Mouse (Mus musculus): Measurements from ENCODE around the gene Tmem208. TPM values are rescaled to one million over a fixed set of nuclear protein-coding genes. Genes with fewer than 3 reads are reported as not detected.

Gene Tmem208
- polyA plus RNA-seq, 1 experiment from 2014 or later = 105 TPM

DNA sequence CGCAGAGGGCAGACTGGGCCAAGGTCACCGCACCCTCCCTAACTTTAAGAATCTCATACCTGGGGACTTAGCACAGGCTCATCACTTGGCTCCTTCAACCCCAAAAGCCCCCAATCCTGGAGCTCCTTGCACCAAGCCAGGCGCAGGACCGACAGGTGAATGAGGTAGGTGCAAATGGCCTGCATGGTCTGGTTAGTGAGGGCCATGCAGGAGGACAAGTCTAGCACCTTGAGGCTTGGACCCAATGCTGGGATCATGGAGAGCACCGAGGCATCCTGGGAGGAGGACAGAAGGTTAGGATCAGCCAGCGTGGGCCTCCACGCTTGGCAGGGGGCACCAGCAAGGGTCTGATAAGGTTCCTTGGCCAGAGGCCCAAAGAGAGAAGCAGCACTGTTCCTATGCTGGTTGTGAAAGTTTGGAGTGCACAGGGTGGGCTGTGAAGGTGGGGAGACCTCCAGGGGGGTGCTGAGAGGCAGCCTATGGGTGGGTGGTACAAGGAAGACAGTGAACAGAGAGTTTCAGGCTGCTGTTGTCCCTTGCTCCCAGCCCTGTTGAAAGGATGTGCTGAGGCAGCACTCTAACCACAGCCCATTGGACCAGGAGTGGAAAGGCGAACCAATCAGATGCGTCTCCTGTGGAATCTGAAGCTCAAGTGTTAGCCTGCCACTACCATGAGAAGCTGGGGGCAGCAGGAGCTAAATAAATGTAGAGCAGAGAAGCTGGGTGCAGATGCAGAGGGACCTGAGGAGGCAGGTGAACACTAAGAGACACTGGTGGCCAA is 12.3 kb upstream of the Tmem208 start:
- no peak for TF ChIP-seq CTCF (IDR thresholded peaks at IDR 0.05; ENCODE audit: low read depth)
- TF ChIP-seq EP300 (optimal IDR thresholded peaks at IDR 0.05) = no peak
- no peak overlapping the region for H3K4me2 ChIP-seq (replicated peaks; ENCODE audit: low read depth)
- WGBS = 79% methylated on average over 9 of the region's 9 CpGs
- H3K27me3 ChIP-seq (ENCODE audit: control insufficient read depth, insufficient read depth, low read length) = no peaks in the 10 kb centered on the region
- H3K4me1 ChIP-seq (replicated peaks; ENCODE audit: control insufficient read depth, insufficient read depth) = no peaks in the 10 kb centered on the region
- H3K27ac ChIP-seq (replicated peaks) = no peak overlapping the region
- H3K9ac ChIP-seq (ENCODE audit: low read length) = no peak overlapping the region
- H3K36me3 ChIP-seq (ENCODE audit: control insufficient read depth, insufficient read depth, low read length) = peaks cover 13% of the 10 kb centered on the region
- H3K9me3 ChIP-seq (ENCODE audit: control insufficient read depth, low read length) = no peaks in the 10 kb centered on the region
- no peak overlapping the region for H3K4me3 ChIP-seq (ENCODE audit: low read depth, low read length)
- DNase-seq (ENCODE audit: low spot score) = no peak
- ATAC-seq (ENCODE audit: low FRiP score, low TSS enrichment) = no peak

DNA sequence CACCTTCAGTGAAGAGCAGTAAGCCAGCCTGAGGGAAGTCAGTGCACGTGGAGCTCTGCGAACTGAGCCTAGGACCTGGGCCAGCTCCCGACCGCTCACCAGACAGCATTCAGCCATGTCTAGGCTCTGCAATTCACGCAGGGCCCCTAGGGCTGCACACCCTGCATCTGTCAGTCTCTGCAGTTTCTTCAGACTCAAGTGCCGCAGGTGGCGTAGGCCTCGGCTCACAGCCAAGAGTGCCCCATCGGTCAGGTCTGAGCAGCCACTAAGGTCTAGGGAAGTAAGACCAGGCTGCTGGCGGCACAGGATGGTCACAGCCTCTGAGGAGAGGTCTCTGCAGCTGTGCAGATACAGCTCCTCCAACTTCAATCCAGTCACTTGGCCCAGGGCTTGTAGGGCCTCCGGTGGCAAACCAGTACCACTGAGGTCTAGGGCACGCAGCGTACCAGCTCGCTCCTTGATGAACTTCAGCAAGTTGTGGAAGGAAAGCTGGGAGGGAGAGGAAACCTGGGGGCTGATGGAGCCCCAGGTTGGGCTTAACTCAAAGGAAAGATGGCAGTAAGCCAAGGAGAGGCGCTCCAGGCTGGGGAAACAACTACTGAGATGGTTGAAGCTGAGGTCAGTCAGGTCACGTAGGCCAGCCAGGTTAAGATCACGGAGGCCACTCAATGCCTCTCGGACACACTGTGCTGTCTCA is 10.9 kb upstream of the Tmem208 start:
- Histone ChIP-seq H3K4me2 (replicated peaks; ENCODE audit: low read depth) (no peak overlapping the region), H3K36me3 (ENCODE audit: control insufficient read depth, insufficient read depth, low read length) (peaks cover 13% of the 10 kb centered on the region; the same call in 1 of the 2 replicates), H3K9ac (ENCODE audit: low read length) (no peak overlapping the region), H3K4me3 (ENCODE audit: low read depth, low read length) (no peak overlapping the region), H3K4me1 (replicated peaks; ENCODE audit: control insufficient read depth, insufficient read depth) (no peaks in the 10 kb centered on the region), H3K9me3 (ENCODE audit: control insufficient read depth, low read length) (no peaks in the 10 kb centered on the region), H3K27me3 (ENCODE audit: control insufficient read depth, insufficient read depth, low read length) (no peaks in the 10 kb centered on the region), H3K27ac (replicated peaks) (no peak overlapping the region)
- DNase-seq (ENCODE audit: low spot score) (no peak), ATAC-seq (ENCODE audit: low FRiP score, low TSS enrichment) (no peak)
- TF ChIP-seq CTCF (IDR thresholded peaks at IDR 0.05; ENCODE audit: low read depth) = no peak
- WGBS = 87% methylated on average over 18 of the region's 18 CpGs

DNA sequence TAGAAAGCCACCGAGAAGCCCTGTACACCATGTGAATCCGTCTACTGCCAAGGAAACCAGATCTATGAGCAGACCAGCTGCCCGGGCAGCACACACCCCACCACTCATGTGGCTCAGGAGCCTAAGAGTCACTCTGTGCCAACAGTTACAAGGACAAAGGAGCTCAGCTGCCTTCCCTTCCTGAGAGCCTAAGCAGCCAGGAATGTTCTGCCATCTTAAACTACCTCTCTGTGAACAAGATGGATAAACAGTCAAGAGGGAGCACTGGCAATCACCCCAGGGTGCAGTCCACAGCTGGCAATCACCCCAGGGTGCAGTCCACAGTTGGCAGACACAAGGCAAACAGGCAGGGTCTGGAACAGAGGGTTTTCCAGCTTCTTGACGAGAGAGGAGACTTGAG is 8.2 kb upstream of the Tmem208 start:
- no peaks in the 10 kb centered on the region for H3K27me3 ChIP-seq (ENCODE audit: control insufficient read depth, insufficient read depth, low read length)
- H3K4me2 ChIP-seq (replicated peaks; ENCODE audit: low read depth) = no peak overlapping the region
- no peak overlapping the region for H3K27ac ChIP-seq (replicated peaks)
- H3K9ac ChIP-seq (ENCODE audit: low read length) = no peak overlapping the region
- WGBS = 82% methylated on average over 4 of the region's 4 CpGs
- no peaks in the 10 kb centered on the region for H3K9me3 ChIP-seq (ENCODE audit: control insufficient read depth, low read length)
- TF ChIP-seq EP300 (optimal IDR thresholded peaks at IDR 0.05) = no peak
- TF ChIP-seq CTCF (IDR thresholded peaks at IDR 0.05; ENCODE audit: low read depth) = no peak
- DNase-seq (ENCODE audit: low spot score) = peak; percentile 13
- peaks cover 12% of the 10 kb centered on the region; the same call in 1 of the 2 replicates for H3K36me3 ChIP-seq (ENCODE audit: control insufficient read depth, insufficient read depth, low read length)
- no peak; the same call in 1 of the 2 replicates for ATAC-seq (ENCODE audit: low FRiP score, low TSS enrichment)
- no peak overlapping the region for H3K4me3 ChIP-seq (ENCODE audit: low read depth, low read length)
- no peaks in the 10 kb centered on the region for H3K4me1 ChIP-seq (replicated peaks; ENCODE audit: control insufficient read depth, insufficient read depth)

- TF ChIP-seq EP300 (optimal IDR thresholded peaks at IDR 0.05) = no peak
- TF ChIP-seq CTCF (IDR thresholded peaks at IDR 0.05; ENCODE audit: low read depth) = no peak
- Histone ChIP-seq H3K4me1 (replicated peaks; ENCODE audit: control insufficient read depth, insufficient read depth) (no peaks in the 10 kb centered on the region), H3K27ac (replicated peaks) (no peak overlapping the region), H3K27me3 (ENCODE audit: control insufficient read depth, insufficient read depth, low read length) (no peaks in the 10 kb centered on the region), H3K4me3 (ENCODE audit: low read depth, low read length) (no peak overlapping the region), H3K9ac (ENCODE audit: low read length) (no peak overlapping the region), H3K36me3 (ENCODE audit: control insufficient read depth, insufficient read depth, low read length) (peaks cover 11% of the 10 kb centered on the region; the same call in 1 of the 2 replicates), H3K9me3 (ENCODE audit: control insufficient read depth, low read length) (no peaks in the 10 kb centered on the region), H3K4me2 (replicated peaks; ENCODE audit: low read depth) (no peak overlapping the region)
- WGBS = 78% methylated on average over 11 of the region's 11 CpGs
- DNase-seq (ENCODE audit: low spot score) = peak; percentile 10
- ATAC-seq (ENCODE audit: low FRiP score, low TSS enrichment) = no peak
These were observed 7.4 kb upstream of the Tmem208 start for GRCm38 (mm10) chr8:105318662-105319190.

GRCm38 (mm10) chr8:105323183-105323582 is 3.0 kb upstream of the Tmem208 start:
- DNase-seq (ENCODE audit: low spot score) (no peak), ATAC-seq (ENCODE audit: low FRiP score, low TSS enrichment) (no peak)
- H3K27me3 ChIP-seq (ENCODE audit: control insufficient read depth, insufficient read depth, low read length) = no peaks in the 10 kb centered on the region
- H3K4me3 ChIP-seq (ENCODE audit: low read depth, low read length) = no peak overlapping the region
- H3K4me1 ChIP-seq (replicated peaks; ENCODE audit: control insufficient read depth, insufficient read depth) = peaks cover 12% of the 10 kb centered on the region
- no peak for TF ChIP-seq CTCF (IDR thresholded peaks at IDR 0.05; ENCODE audit: low read depth)
- no peak for TF ChIP-seq EP300 (optimal IDR thresholded peaks at IDR 0.05)
- peaks cover 6% of the 10 kb centered on the region for H3K36me3 ChIP-seq (ENCODE audit: control insufficient read depth, insufficient read depth, low read length)
- H3K9ac ChIP-seq (ENCODE audit: low read length) = no peak overlapping the region
- no peak overlapping the region for H3K27ac ChIP-seq (replicated peaks)
- no peaks in the 10 kb centered on the region for H3K9me3 ChIP-seq (ENCODE audit: control insufficient read depth, low read length)
- WGBS = 88% methylated on average over 4 of the region's 4 CpGs
- H3K4me2 ChIP-seq (replicated peaks; ENCODE audit: low read depth) = no peak overlapping the region

Measured in stomach, postnatal 0 days (tissue).